ENCODE assay signal across 19 mouse cellular contexts in the genomic region with DNA sequence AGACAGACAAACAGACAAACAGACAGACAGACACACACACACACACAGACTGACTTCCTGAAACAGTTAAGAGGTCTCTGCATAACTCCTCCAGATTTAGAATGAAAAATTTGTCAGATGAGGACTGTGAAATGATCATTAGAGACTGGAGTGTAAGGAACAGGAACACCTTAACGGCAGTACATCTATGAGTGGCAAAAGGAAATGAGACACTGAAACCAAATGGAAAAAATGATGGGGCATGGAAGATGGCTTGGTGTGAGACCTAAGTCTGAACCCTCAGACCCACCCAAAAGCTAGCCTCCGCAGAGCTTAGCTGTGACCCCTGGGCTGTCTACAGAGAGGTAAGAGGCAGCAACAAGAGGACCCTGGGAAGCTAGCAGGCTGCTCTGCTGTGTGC. TPM values are rescaled to one million over a fixed set of nuclear protein-coding genes. Genes with fewer than 3 reads are reported as not detected.
DNase-seq lines count a peak whose midpoint lies in the region; ATAC-seq lines count a peak whose summit lies in the region.
"Had no signal": no experiment of that assay in that cellular context is flagged by ENCODE, and none has a peak within 500 bp of the region (broad histone marks: within the 10 kb centered on the region; RNA-seq: fewer than 3 reads in every experiment).

No protein-coding gene starts in this region.

- ATAC-seq in CD4-positive, CD25-positive, alpha-beta regulatory T cell, adult 4 months, result peak; percentile 35
- ATAC-seq in activated CD4-positive, CD25-positive, alpha-beta regulatory T cell, adult 4 months, result peak; percentile 37
- ATAC-seq in inflammation-experienced regulatory T-cells, adult 6 months, result peak; percentile 5
- ATAC-seq: forebrain, embryonic 15.5 days; forebrain, postnatal 0 days; Patski had no signal

- DNase-seq in urinary bladder, postnatal 36 days (ENCODE audit: low spot score in 2 of 2), result no peak
- no peak for DNase-seq in frontal cortex, postnatal 36 days (ENCODE audit: low spot score in 2 of 2)
- no peak for DNase-seq in thymus, postnatal 36 days
- DNase-seq: adrenal gland, adult 2 months; adrenal gland, postnatal 10 days; adrenal gland, postnatal 25 days; cerebellum, adult 11 months; cerebellum, adult 18-20 months; cerebellum, adult 8-10 months; cerebellum, adult 9-11 months; cerebellum, postnatal 14 days; cerebellum, postnatal 36 days; embryo, embryonic 11 days; forebrain, postnatal 0 days had no signal

RNA-seq across cellular contexts. Expression of a gene that starts 41.5 kb away (rescaled TPM):
- 1 to 10 TPM; 5.4 to 6.9 TPM for polyA plus RNA-seq in CD4-positive, CD25-positive, alpha-beta regulatory T cell, adult 4 months (2017; shearing (Covaris generic))
- polyA plus RNA-seq in activated CD4-positive, CD25-positive, alpha-beta regulatory T cell, adult 4 months (2017; shearing (Covaris generic)), result 1 to 10 TPM; 3.4 to 3.5 TPM
- 1 to 10 TPM; 3.5 to 6.8 (median 4.5) TPM for polyA plus RNA-seq in inflammation-experienced regulatory T-cells, adult 6 months (2017; shearing (Covaris generic))

RNA-seq across cellular contexts. Expression of a gene that starts 41.8 kb away (rescaled TPM):
- 1 to 10 TPM; 3.8 to 4.7 TPM for polyA plus RNA-seq in CD4-positive, CD25-positive, alpha-beta regulatory T cell, adult 4 months (2017; shearing (Covaris generic))
- polyA plus RNA-seq in activated CD4-positive, CD25-positive, alpha-beta regulatory T cell, adult 4 months (2017; shearing (Covaris generic)), result 1 to 10 TPM; 4.0 to 5.6 TPM
- polyA plus RNA-seq in inflammation-experienced regulatory T-cells, adult 6 months (2017; shearing (Covaris generic)), result 1 to 10 TPM; 2.8 to 5.2 (median 4.1) TPM

RNA-seq across cellular contexts. Expression of a gene that starts 52.5 kb away (rescaled TPM):
- polyA plus RNA-seq in CD4-positive, CD25-positive, alpha-beta regulatory T cell, adult 4 months (2017; shearing (Covaris generic)), result 10 to 100 TPM; 10.7 to 15.1 TPM
- 10 to 100 TPM in 1 of 2 experiments, 1 to 10 TPM in 1; 8.0 to 10.3 TPM for polyA plus RNA-seq in activated CD4-positive, CD25-positive, alpha-beta regulatory T cell, adult 4 months (2017; shearing (Covaris generic))
- 10 to 100 TPM in 1 of 3 experiments, 1 to 10 TPM in 2; 4.1 to 12.6 (median 8.6) TPM for polyA plus RNA-seq in inflammation-experienced regulatory T-cells, adult 6 months (2017; shearing (Covaris generic))
